Mouse (Mus musculus) central nervous system, embryonic 18 days (tissue): Measurements from ENCODE around the gene Noc2l. TPM values are rescaled to one million over a fixed set of nuclear protein-coding genes. Genes with fewer than 3 reads are reported as not detected.

ENCODE experiments used
- polyA plus RNA-seq: library from polyadenylated mRNA; depleted of rRNA; stranded (reverse); fragments of >200 nt; gene quantifications from 2 replicates; pipeline ENCODE4 v1.2.3, GENCODE M21; 2012; rRNA removed

Gene Noc2l
- polyA plus RNA-seq, result 110 and 113 TPM in 2 replicates

DNA sequence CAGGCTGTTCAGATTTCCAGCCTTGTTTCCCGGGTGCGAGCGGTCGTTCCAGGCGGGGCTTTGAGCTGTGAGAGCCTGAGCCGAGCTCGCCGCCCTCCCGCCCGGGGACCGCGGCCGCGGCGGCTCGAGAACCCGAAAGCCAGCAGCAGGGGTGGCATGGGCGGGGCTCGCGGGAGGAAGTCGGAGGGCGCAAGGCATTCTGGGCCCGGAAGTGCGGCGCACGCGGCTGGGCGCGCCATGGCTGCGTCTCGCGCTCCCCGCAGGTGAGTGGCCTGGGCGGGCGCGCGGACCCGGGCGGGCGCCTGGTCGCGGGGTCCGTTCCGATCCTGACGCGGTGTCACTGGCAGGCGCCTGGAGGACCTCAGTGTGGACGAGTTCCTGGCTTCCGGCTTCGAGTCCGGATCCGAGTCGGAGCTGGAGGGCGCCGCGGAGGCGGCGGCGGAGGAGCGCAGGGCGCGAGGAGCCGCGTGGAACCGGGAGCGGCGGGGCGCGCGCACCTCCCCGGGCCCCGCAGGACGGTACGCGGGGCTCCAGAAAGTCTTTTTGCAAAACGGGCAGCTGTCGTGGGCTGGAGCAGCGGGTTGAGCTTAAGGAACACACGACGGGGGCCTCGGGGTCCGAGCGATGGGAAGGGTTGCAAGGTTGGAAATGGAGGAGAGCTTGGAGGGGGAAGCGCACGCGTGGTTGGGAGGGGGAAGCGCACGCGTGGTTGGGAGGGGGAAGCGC is at the start of gene Noc2l:
Gene Noc2l (plus strand): TSS at position 203 of the 726 bp plus-strand sequence.

DNA sequence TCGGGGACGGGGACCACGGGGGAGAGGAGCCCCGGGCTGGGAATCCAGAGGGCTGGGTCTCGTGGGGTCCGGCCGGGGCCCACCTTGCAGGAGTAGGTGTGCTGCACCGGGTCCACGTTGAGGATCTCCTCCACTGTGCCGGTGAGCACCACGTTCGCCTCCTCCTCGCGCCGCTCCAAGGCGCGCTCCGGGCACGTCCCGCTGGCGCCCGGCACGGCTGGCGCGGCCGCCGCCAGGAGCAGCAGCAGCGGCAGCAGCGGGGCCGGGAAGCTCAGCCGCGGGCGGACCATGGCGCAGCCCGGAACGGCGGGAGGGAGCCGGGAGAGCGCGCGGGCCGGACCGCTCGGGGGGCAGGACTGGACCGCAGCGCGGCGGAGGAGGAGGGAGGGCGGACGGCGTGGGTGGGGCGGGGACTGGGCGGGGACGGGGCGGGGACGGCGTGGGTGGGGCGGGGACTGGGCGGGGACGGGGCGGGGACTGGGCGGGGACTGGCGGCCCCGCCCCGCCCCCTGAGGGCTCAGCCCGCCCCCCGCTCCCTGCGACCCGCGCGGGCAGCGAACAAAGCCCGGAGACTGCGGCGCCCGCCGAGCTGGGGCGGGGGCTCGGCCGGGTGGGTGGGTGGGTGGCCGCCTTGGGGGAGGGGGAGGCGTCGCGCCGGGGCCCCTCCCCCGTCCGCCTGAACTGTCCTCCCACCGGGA is 38.5 kb upstream of the Noc2l start, which contains the start of gene Agrn:
Gene Agrn (minus strand): TSS at position 358 of the 698 bp plus-strand sequence.

DNA sequence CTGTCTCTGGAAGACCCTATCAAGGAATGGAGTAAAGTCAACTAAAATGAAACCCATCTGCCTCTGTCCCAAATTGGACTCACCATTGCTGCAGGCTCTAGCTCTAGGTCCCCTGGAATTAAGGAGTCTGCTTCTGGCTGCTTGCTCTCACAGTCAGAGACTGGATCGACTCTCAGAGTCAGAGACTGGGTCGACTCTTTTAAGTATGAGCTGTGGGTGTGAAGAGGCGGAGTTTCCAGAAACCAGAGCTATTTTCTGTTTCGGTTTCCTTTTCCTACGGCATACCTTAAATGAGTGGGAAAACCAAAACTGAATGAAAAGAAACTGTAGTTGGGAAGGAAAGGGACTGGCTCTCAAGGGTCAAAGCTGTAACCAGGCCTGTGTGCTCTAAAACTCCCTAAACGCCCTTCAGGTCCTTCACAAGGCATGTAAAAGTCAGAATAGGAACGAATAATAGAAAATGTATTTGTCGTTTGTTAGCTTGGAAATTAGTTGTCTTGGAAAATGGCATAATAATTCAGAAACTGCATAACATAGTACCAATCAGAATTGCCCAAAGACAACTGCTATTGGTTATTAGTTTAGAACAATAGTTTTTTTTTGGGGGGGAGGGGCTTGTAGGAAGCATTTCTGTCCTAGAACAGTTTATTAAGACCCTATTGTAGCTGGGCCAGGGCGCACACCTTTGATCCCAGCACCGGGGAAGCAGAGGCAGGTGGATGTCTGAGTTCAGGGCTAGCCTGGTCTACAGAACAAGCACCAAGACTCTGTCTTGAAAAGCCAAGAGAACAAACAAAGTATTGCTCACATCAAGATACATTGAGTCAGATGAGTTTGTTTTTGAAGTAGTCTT is 35.0 kb upstream of the Noc2l start, which contains the start of gene Isg15:
Gene Isg15 (minus strand): TSS at position 196 of the 853 bp plus-strand sequence.

DNA sequence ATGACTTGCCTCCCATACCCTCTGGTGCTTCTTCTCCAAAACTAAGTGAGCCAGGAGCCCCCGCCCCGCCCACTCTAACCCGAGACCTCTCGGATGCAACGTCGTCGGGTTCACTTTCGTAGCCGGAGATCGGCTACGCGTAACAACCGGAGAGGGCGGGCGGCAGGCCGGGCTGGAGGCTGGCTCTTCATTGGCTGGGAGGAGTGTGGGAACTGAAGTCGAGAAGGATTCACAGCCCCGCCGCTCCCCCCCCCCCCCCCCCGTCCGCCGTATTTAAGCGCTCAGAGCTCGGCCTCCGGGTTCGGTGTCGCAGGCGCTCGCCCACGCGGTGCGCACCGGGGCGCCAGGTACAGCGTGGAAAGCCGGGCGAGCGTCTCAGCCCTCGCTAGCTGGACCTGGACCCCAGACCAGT is 32.8 kb upstream of the Noc2l start, which contains the start of gene AW011738:
Gene AW011738 (plus strand): TSS at position 304 of the 412 bp plus-strand sequence.

DNA sequence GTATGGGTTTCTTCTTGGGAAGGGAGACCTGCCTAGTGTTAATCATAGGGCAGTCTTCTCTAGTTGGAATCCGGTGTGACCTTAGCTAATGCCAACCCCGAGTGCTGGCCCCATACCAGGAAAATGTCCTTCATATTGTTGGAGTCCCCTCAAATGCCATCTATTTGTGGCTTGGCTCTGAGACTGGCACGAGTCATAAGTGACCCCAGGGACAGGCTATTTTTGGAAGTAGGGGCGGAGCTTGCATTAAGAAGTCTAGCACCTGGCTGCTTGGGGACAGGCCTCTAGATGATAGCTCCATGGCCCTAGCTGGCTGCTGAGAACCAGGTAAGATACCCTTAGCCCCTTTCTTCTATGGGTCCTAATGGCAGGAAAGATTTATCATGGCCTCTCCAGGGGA is 20.2 kb upstream of the Noc2l start, which contains the start of gene Perm1:
Gene Perm1 (plus strand): TSS at position 220 of the 400 bp plus-strand sequence.

DNA sequence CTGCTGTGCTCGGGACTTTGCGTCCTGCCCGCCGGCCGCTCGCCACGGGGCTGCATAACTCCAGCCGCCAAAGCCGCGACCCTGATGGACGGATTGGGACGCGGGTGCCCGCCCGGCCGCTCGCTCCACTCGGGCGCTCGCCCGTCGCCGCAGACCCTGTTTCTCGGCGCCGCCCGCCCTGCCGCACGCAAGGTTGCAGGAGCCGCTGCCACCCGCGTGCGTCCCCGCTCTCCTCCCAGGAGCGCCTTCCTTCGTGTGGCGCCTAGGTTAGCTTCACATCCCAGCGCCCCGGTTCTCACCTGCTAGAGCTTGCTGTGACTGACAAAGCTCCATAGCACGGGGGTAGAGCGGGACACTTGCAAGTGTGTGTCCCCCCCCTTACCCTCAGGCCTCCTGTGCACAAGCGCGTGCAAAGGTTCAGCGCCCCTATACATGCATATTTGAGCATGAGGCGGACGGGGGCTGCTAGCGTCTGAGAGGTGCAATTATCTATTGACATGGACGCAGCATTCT is 1.1 kb upstream of the Noc2l start, which contains the start of gene Plekhn1:
Gene Plekhn1 (minus strand): TSS at position 157 of the 513 bp plus-strand sequence.

DNA sequence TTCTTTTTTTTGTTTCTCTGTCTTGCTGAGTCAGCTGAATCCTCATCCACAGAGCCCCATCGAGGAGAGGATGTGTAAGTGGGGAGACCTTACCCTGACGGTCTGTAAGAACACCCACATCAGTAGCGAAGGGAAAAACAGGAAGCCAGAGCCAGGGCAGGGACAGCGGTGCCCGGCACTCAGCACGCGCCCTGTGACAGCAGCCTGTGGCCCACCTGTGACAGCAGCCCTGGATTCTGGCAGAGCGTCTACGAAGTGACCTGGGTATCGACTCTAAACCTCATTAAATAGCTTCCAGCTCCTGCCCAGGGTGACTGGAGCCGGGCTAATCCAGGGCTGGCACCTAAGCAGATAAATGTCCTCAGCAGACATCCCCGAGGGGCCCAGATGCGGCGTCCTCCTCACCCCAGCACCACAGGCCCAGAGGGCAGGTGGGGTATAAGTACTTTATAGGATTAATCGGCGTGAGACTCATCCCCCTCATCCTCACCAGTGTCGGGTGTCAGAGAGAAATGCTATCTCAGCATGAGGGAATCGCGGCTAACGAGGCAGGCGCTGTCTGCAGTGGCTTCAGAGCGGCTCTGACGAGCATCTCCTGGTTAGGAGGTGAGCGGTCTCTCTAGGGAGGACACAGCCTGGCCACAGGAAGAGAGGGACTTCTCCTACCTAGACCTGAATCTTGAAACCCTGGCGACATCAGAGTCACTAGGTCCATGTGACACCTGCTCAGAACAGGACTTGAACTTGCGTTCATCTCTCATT is 19.4 kb downstream of the Noc2l start, which contains the start of gene Samd11:
Gene Samd11 (minus strand): TSS at position 580 of the 762 bp plus-strand sequence.

Other genes starting within 250 kb of the Noc2l start
- 21.2 and 21.6 TPM in 2 replicates for gene B3galt6, start 243.4 kb upstream of the Noc2l start, polyA plus RNA-seq
- gene Sdf4, start 243.1 kb upstream of the Noc2l start, polyA plus RNA-seq, result 45.4 and 46.3 TPM in 2 replicates
- gene Tnfrsf4, start 222.2 kb upstream of the Noc2l start, polyA plus RNA-seq, result 2.2 and 2.8 TPM in 2 replicates
- 0.09 and 0.19 TPM in 2 replicates for gene Tnfrsf18, start 209.8 kb upstream of the Noc2l start, polyA plus RNA-seq
- gene Ttll10, start 176.6 kb upstream of the Noc2l start, polyA plus RNA-seq, result 0.07 and 0.16 TPM in 2 replicates
- 58.5 and 59.2 TPM in 2 replicates for gene 9430015G10Rik, start 126.0 kb upstream of the Noc2l start, polyA plus RNA-seq
- 1.7 and 1.8 TPM in 2 replicates for gene Rnf223, start 105.5 kb upstream of the Noc2l start, polyA plus RNA-seq
- gene Agrn, start 38.5 kb upstream of the Noc2l start, polyA plus RNA-seq, result 344 and 369 TPM in 2 replicates
- 7.0 and 10.5 TPM in 2 replicates for gene Isg15, start 35.2 kb upstream of the Noc2l start, polyA plus RNA-seq
- gene AW011738, start 32.7 kb upstream of the Noc2l start, polyA plus RNA-seq, result 2.9 and 3.3 TPM in 2 replicates
- 1.1 and 1.4 TPM in 2 replicates for gene Perm1, start 20.1 kb upstream of the Noc2l start, polyA plus RNA-seq
- gene Plekhn1, start 1.2 kb upstream of the Noc2l start, polyA plus RNA-seq, result 88.6 and 93.7 TPM in 2 replicates
- 5.5 and 5.7 TPM in 2 replicates for gene Samd11, start 19.6 kb downstream of the Noc2l start, polyA plus RNA-seq
- gene Vmn2r-ps159, start 95.1 kb downstream of the Noc2l start, polyA plus RNA-seq, result not detected in 2 replicates